Mouse (Mus musculus) Muller cell, postnatal 12 days (primary cell): ENCODE results near the gene Zfp667.

Experiments used
- DNase-seq: peaks from one replicate; pipeline ENCODE4 v3.0.0-alpha.2; 2015; ENCODE audit errors: inconsistent ontology term

Gene Zfp667

DNA sequence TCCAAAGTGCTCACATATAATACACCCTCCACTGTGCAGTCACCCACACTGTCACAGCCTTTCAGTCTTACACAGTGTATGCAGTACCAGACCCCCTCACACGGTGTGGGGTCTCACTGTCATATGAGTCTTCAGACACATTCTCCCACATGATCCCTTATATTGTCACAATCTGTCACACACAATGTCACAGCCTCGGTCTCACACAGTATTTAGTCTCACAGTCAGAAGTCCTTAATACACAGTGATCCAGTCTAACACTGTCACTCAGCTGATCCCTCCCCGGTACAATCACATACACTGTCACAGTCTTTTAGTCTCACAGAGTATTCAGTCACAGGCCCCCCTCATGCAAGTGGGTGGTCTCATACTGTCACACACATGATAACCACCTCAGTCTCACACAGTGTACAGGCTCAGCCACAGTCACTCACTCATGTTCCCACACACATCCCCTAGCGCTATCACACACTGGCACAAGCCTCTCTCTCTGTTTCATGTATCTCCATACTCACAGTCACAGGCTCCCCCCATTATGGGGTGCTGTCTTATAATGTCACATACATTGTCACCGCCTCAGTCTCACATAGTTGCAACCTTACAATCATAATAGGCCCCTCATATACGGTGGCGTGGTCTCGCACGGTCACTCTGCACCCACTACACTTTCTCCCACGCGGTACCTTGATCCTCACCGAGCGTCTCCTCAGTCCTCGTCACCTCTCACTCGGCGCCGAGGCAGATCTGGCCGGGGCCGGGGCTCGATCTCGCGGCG is 44.3 kb downstream of the Zfp667 start:
- DNase-seq: no peak

DNA sequence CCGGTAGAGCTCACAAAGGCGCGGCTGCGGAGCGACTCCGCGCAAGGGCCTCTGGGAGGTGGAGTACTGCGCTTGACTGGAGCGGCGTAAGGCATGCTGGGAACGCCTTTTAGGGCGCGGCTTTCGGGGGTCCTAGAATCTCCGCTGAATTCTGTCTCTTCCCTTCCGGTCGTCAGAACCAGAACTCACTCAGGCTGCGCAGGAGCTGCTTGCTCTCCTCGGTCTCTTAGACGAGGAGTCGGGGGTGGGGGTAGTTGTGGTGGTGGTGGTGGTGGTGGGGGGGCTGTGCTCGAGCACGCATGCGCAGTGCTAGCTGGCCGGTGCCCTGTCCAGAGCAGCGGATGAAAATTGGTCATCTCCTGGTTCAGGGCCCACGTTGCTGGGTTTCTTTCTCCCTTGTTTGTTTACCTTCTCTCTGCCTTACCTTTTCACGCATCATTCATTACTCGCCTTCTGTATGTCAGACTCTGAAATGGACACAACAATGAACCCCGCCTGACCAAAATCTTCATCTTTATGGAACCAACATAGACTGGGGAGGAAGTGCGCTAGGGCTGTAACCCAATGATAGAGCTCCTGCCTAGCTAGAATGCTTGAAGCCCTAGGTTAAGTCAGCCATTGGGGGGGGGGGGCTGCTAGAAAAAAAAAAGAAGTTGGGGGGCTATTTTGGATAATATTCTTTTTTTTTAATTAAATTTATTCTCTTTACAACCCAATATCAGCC is 45.0 kb downstream of the Zfp667 start, which contains the start of gene Zfp583:
Gene Zfp583 (minus strand): TSS at position 53 of the 724 bp plus-strand sequence.
- DNase-seq: peak; percentile 83

DNA sequence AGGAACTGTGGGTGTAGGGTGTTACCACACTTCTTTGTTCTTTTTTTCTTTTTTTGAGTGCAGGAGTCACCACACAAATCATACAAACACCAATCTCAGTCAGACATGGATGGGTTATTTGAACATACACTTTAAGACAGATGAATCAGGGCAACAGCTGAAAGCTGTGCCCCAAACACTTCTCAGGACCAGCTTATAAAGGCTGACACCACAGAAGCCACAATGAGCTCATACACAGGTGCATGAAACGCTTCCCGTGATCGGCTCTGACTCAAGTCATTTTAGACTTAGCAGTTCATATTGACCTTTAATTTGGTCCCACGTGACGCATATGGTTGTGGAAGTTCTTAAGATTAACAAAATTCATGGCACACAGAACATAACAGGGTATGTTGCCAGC is 53.5 kb downstream of the Zfp667 start:
- DNase-seq: no peak

DNA sequence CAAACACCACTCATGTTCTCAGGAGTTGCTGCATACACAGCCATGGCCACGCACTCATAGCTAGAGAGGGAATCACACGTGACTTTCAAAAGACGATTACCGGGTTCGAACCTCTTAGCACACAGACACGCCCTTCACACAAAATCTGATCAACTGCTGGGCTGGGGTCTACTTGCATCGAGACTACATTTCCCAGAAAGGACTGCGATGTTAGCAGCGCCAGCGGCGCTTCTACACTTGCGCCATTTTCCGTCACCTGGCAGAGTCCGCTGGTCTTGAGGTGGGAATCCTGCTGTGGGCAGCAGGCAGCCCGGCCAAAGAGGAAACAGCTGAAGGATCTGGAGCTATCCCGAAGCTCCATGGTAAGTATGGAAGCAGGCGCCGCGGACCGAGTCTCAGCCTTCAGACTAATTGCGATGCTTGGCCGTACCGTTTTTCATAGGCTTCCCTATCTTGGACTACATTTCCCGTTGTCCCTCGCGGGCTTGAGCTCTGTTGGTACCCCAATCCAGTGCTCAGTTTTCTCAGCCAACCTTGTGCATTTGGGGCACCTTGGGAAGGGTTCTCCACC is 57.2 kb downstream of the Zfp667 start, which contains the start of gene Gm3854:
Gene Gm3854 (plus strand): TSS at position 259 of the 571 bp plus-strand sequence.
- peak; percentile 61 for DNase-seq

DNA sequence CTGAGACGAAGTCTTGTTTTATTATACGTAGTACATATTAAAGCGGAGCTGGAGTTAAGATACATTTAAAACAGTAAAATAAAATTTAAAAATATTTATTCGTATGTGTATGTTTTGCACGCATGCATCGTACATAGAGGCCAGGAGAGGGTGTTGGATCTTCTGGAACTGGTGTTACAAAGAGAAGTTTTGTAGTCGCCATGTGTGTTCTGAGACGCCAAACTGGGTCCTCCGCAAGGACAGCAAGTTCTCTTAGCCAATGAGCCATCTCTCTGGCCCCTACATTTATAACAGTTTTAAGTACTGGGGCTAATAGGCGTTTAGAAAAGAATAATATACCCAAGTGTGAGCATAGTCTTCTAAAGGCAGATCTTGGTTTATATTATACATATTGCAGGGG is 57.7 kb downstream of the Zfp667 start:
- no peak for DNase-seq
